Mouse (Mus musculus): Measurements from ENCODE around the gene Grap.

DNA sequence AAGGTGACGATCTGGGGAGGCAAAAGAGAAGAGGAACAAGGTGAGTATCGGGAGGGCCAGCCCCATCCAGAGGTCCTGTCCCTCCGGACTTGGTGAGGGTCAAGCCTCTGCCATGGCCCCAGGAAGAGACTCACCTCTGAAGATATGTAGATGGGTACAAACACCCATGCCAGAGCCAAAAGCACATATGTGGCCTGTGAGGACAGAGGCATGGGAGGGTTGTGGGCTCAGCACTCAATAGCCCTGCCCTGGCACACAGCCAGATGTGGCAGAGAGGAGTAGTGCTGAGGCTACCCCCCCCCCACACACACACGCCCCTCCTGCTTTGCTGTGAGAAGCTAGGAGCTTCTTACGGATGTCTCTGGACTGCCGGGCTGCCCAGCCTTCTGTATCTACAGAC lies 62.1 kb downstream of the Grap start:
- no peak for TF ChIP-seq CTCF (conservative IDR thresholded peaks at IDR 0.05; ENCODE audit: low read length)
- no peak for TF ChIP-seq POU5F1 (IDR thresholded peaks at IDR 0.05; ENCODE audit: borderline replicate concordance, low read length)
